Mouse (Mus musculus): ENCODE data around the gene Znfx1. TPM values are rescaled to one million over a fixed set of nuclear protein-coding genes. Genes with fewer than 3 reads are reported as not detected.

Gene Znfx1
- polyA plus RNA-seq, 2 experiments from 2014 or later: 18.5 to 26.0 TPM

DNA sequence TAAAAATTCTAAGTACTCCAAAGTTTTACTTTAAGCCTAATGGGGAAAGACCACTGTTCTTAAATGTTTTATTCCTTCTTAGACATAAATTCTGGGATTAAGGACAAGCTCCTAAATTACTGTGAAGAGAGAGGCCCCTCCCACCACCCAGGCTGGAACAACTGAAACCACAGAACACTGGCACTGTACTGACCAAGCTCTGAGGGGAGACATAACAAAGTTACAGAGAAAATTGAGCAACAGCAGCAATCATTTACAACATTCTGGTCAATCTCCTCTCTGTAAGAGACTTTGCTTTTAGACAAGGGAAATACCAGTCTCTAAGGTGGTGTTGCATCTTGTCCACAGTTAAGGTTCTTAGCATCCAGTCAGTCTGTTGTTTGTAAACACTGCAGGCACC, 70.9 kb downstream of the Znfx1 start:
- no peak for ATAC-seq

DNA sequence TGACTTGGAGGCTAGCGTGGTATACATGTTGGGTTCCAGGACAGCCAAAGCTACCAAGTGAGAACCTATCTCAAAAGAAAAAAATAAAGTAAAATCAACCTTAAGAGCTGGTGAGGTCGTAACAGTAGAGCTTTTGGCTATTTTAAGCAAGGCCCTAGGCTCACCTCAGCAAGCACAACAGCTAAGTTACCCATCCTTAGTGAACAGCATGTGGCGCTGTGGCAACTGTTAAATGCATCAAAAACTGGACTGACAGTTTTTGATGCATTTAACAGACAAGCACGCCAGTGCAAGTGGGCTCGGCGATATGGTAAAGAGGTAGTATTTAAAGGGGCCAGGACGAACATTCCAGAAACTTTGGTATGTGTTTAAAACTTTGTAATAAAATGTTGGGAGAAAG, 72.0 kb downstream of the Znfx1 start:
- no peak for ATAC-seq

Other genes with a start within 250 kb of the Znfx1 start
- 10 to 100 TPM; 59.7 to 65.0 TPM for gene Cse1l, start 157.0 kb downstream of the Znfx1 start, polyA plus RNA-seq (2017; shearing (Covaris generic))
- 10 to 100 TPM; 36.2 to 42.2 TPM for gene Stau1, start 66.7 kb downstream of the Znfx1 start, polyA plus RNA-seq (2017; shearing (Covaris generic))
- 10 to 100 TPM; 29.8 to 39.5 TPM for gene Ddx27, start 47.8 kb downstream of the Znfx1 start, polyA plus RNA-seq (2017; shearing (Covaris generic))
- under 1 TPM; 0.61 to 0.96 TPM for gene Kcnb1, start 127.1 kb upstream of the Znfx1 start, polyA plus RNA-seq (2017; shearing (Covaris generic))
- under 1 TPM in 1 of 2 experiments, not detected in 1; 0.17 TPM for gene Ptgis, start 177.6 kb upstream of the Znfx1 start, polyA plus RNA-seq (2017; shearing (Covaris generic))

All from activated CD4-positive, CD25-positive, alpha-beta regulatory T cell, adult 4 months (primary cell).